Mouse (Mus musculus) bone marrow, adult 2 months (tissue): ENCODE data around the gene Arglu1. TPM values are rescaled to one million over a fixed set of nuclear protein-coding genes. Genes with fewer than 3 reads are reported as not detected.

Source experiments
- H3K27ac ChIP-seq: fragments of 200-500 bp; 2 replicates; pipeline ENCODE4 v1.5.1; 2012; ENCODE audit warnings: low read depth, mild to moderate bottlenecking, control low read depth, inconsistent platforms, low read length; ENCODE audit not compliant: control insufficient read depth, poor library complexity, insufficient read depth
- H3K4me1 ChIP-seq: fragments of 200-500 bp; 2 replicates; pipeline ENCODE4 v1.6.1; 2011; ENCODE audit warnings: low read length; ENCODE audit not compliant: control insufficient read depth, insufficient read depth
- H3K4me3 ChIP-seq: fragments of 200-500 bp; replicated peaks from 2 replicates; pipeline ENCODE3; 2011; ENCODE audit warnings: mild to moderate bottlenecking, low read depth, low read length, control low read depth; ENCODE audit not compliant: control insufficient read depth
- CTCF ChIP-seq: fragments of 200-500 bp; IDR thresholded peaks from 2 replicates; pipeline ENCODE4 v1.5.1; 2011; ENCODE audit warnings: low read length, control low read depth; ENCODE audit not compliant: control insufficient read depth, insufficient read depth
- POLR2A ChIP-seq: fragments of 200-500 bp; IDR thresholded peaks from 2 replicates; pipeline ENCODE4 v1.6.1; 2011; ENCODE audit warnings: low read depth, mild to moderate bottlenecking, control low read depth, low read length, borderline replicate concordance; ENCODE audit not compliant: control insufficient read depth
- WGBS: fragments of 180-500 bp; shearing (Covaris S2); methylation state at CpG from one replicate; pipeline ENCODE4 v1.1.7; 2018; 5-methylcytosine and 5-hydroxymethylcytosine counted together
- polyA plus RNA-seq: library from polyadenylated mRNA; stranded (reverse); fragments of >200 nt; gene quantifications from 2 replicates; pipeline ENCODE4 v1.2.4, GENCODE M21; 2011; ENCODE audit warnings: low replicate concordance; ENCODE audit not compliant: missing spikeins, insufficient read depth, insufficient read length

Arglu1 gene
- polyA plus RNA-seq, 1 experiment = 172 TPM

GRCm38 (mm10) chr8:8622031-8622430 is 68.3 kb downstream of the Arglu1 start:
- TF ChIP-seq POLR2A (no peak), CTCF (no peak)
- no peaks in the 10 kb centered on the region for H3K4me1 ChIP-seq
- WGBS = 86% methylated on average over 12 of the region's 12 CpGs
- no peak overlapping the region for H3K27ac ChIP-seq
- H3K4me3 ChIP-seq = no peak overlapping the region

- Histone ChIP-seq H3K4me3 (no peak overlapping the region), H3K4me1 (no peaks in the 10 kb centered on the region), H3K27ac (no peak overlapping the region)
- 87% methylated on average over 16 of the region's 16 CpGs for WGBS
- TF ChIP-seq POLR2A (no peak), CTCF (no peak)
Observed at GRCm38 (mm10) chr8:8621236-8621917, 68.9 kb downstream of the Arglu1 start.

- H3K27ac ChIP-seq = no peak overlapping the region
- TF ChIP-seq CTCF (no peak), POLR2A (no peak)
- H3K4me1 ChIP-seq = no peaks in the 10 kb centered on the region
- H3K4me3 ChIP-seq = no peak overlapping the region
- 92% methylated on average over 21 of the region's 21 CpGs for WGBS
Observed at GRCm38 (mm10) chr8:8620536-8620935, 69.8 kb downstream of the Arglu1 start.

DNA sequence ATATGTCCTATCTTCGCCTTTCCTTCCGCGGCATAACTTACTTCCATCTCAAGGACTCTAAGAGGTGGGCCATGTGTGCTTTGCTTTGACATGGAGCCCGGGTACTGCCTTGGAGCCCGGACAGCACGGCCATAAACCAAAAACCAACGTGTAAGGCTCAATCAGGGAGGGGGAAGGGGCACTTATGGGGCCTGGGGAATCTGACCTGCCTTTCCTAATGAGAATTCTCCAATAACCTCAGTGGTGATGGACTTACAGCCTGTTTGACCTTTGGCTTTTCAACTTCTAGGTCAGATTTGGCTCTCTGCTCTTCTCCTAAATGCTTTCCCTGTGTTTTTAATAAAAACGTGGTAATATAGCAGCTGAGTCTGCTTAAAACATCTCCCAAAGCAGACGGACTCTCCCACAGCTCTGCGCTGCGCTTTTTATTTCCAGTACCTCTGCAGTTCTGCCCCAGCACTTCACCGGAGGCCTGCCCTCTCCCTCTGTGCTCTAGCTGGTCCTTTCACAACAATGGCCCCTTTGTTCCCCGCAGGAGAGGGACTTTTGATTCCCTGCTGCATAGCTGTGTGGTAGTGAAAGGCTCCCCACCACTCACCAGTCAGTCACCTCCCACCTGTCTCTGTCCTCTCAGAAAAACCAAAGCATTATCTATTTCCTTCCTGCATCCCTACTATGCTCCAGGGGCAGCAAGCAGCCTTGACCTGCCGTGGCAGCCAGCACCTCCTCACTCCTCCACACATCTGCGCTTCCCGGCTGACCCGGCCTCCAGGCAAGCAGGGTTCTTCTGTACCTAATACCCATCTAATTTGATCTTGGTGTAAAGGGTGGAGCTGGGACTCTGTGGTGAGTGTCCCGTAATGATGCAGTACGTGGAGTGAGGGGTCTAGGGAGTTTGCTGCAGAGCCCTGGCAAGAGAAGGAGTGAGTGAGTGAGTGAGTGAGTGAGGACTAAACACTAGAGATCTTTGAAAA is 70.8 kb downstream of the Arglu1 start:
- TF ChIP-seq POLR2A (no peak), CTCF (no peak)
- no peak overlapping the region for H3K27ac ChIP-seq
- no peak overlapping the region for H3K4me3 ChIP-seq
- no peaks in the 10 kb centered on the region for H3K4me1 ChIP-seq
- WGBS = 84% methylated on average over 19 of the region's 19 CpGs

Other genes with a start within 250 kb of the Arglu1 start
- 0.66 and 2.9 TPM in 2 replicates for gene Efnb2, start 29.3 kb downstream of the Arglu1 start, polyA plus RNA-seq